Mouse (Mus musculus): ENCODE results near the gene Meltf.

GRCm38 (mm10) chr16:31926091-31926490 lies 47.5 kb downstream of the Meltf start:
- TF ChIP-seq CTCF (IDR thresholded peaks at IDR 0.05; ENCODE audit: low read depth) (no peak), EP300 (IDR thresholded peaks at IDR 0.05; ENCODE audit: low read depth) (no peak)
